In genomic region chr3:145963101-145964017, GRCm38 (mm10) we compare ENCODE assay signal across 8 mouse cellular contexts. TPM values are rescaled to one million over a fixed set of nuclear protein-coding genes. Genes with fewer than 3 reads are reported as not detected.
DNase-seq lines count a peak whose midpoint lies in the region; ATAC-seq and TF ChIP-seq lines count a peak whose summit lies in the region.

No protein-coding gene starts in this region.

- no peaks in the 10 kb centered on the region for H3K36me3 ChIP-seq in E14TG2a.4 (ENCODE audit: insufficient read depth, low read length)
- H3K36me3 ChIP-seq in embryonic facial prominence, embryonic 13.5 days = no peaks in the 10 kb centered on the region
- H3K36me3 ChIP-seq in hindbrain, postnatal 0 days (ENCODE audit: insufficient read depth, low read length) = no peaks in the 10 kb centered on the region
- no peaks in the 10 kb centered on the region for H3K36me3 ChIP-seq in liver, embryonic 15.5 days (replicated peaks)
- H3K36me3 ChIP-seq in neural tube, embryonic 11.5 days (ENCODE audit: control insufficient read depth, insufficient read depth, low read length) = no peaks in the 10 kb centered on the region

- 13% methylated on average over 31 of the region's 31 CpGs for WGBS in embryonic facial prominence, embryonic 13.5 days
- 21% methylated on average over 31 of the region's 31 CpGs for WGBS in hindbrain, postnatal 0 days
- WGBS in liver, embryonic 15.5 days (ENCODE audit: insufficient replicate concordance) = 16% methylated on average over 31 of the region's 31 CpGs
- 16% methylated on average over 31 of the region's 31 CpGs for WGBS in neural tube, embryonic 11.5 days

- intact Hi-C loops in left cerebral cortex, postnatal 36 days (cut with DNase I) = no loop called here

- H3K9ac ChIP-seq in embryonic facial prominence, embryonic 13.5 days = 0 out of 2 replicates have a peak overlapping the region, but pooled peaks have one; percentile 51
- H3K9ac ChIP-seq in hindbrain, postnatal 0 days (replicated peaks; ENCODE audit: low read length) = no peak overlapping the region
- no peak overlapping the region for H3K9ac ChIP-seq in liver, embryonic 15.5 days
- H3K9ac ChIP-seq in neural tube, embryonic 11.5 days (ENCODE audit: low read length) = no peak overlapping the region

- peak overlapping the region; percentile 52 for H3K4me2 ChIP-seq in embryonic facial prominence, embryonic 13.5 days
- H3K4me2 ChIP-seq in hindbrain, postnatal 0 days (ENCODE audit: low read depth, low read length) = peak overlapping the region; percentile 35
- H3K4me2 ChIP-seq in liver, embryonic 15.5 days = peak overlapping the region; percentile 43
- peak overlapping the region; percentile 25 for H3K4me2 ChIP-seq in neural tube, embryonic 11.5 days (ENCODE audit: low read depth)

- peak overlapping the region; percentile 56 for H3K4me3 ChIP-seq in E14TG2a.4 (replicated peaks; ENCODE audit: low read length)
- peak overlapping the region; percentile 15; the same call in 1 of the 2 replicates for H3K4me3 ChIP-seq in embryonic facial prominence, embryonic 13.5 days
- H3K4me3 ChIP-seq in hindbrain, postnatal 0 days (ENCODE audit: low read length) = no peak overlapping the region
- H3K4me3 ChIP-seq in liver, embryonic 15.5 days (replicated peaks) = peak overlapping the region; percentile 7; the same call in 1 of the 2 replicates
- no peak overlapping the region for H3K4me3 ChIP-seq in neural tube, embryonic 11.5 days (ENCODE audit: low read depth, low read length)

- no peak for DNase-seq in hindbrain, postnatal 0 days (ENCODE audit: low spot score)
- no peak for DNase-seq in neural tube, embryonic 11.5 days (ENCODE audit: low spot score)
- DNase-seq in left cerebral cortex, postnatal 36 days (ENCODE audit: low spot score in 2 of 2) = no peak
- no peak for DNase-seq in frontal cortex, postnatal 10 days (ENCODE audit: low spot score in 2 of 2)
- DNase-seq in layer of hippocampus, adult 18-20 months (ENCODE audit: low spot score in 2 of 2) = no peak

- TF ChIP-seq CTCF in E14TG2a.4 (conservative IDR thresholded peaks at IDR 0.05; ENCODE audit: low read length) = no peak
- no peak for TF ChIP-seq CTCF in hindbrain, postnatal 0 days (IDR thresholded peaks at IDR 0.05; ENCODE audit: low read depth)

- no peak for ATAC-seq in embryonic facial prominence, embryonic 13.5 days (ENCODE audit: insufficient number of reproducible peaks, insufficient read depth, low FRiP score, low TSS enrichment, low read depth)
- ATAC-seq in hindbrain, postnatal 0 days = no peak
- peak; percentile 20 for ATAC-seq in liver, embryonic 15.5 days (ENCODE audit: insufficient read depth)
- no peak for ATAC-seq in neural tube, embryonic 11.5 days (ENCODE audit: insufficient read depth, low FRiP score, low TSS enrichment)

- H3K27me3 ChIP-seq in E14TG2a.4 (ENCODE audit: insufficient read depth, low read length) = peaks cover 22% of the 10 kb centered on the region
- peaks cover 32% of the 10 kb centered on the region for H3K27me3 ChIP-seq in embryonic facial prominence, embryonic 13.5 days
- peaks cover 6% of the 10 kb centered on the region; the same call in 1 of the 2 replicates for H3K27me3 ChIP-seq in hindbrain, postnatal 0 days (ENCODE audit: insufficient read depth, low read length)
- H3K27me3 ChIP-seq in liver, embryonic 15.5 days = peaks cover 33% of the 10 kb centered on the region
- peaks cover 27% of the 10 kb centered on the region for H3K27me3 ChIP-seq in neural tube, embryonic 11.5 days (ENCODE audit: control insufficient read depth, insufficient read depth, low read length)

- H3K9me3 ChIP-seq in E14TG2a.4 (ENCODE audit: low read length) = peaks cover 3% of the 10 kb centered on the region; the same call in 1 of the 2 replicates
- 0 out of 2 replicates have a peak, but pooled peaks cover 3% of the 10 kb centered on the region for H3K9me3 ChIP-seq in embryonic facial prominence, embryonic 13.5 days
- no peaks in the 10 kb centered on the region for H3K9me3 ChIP-seq in hindbrain, postnatal 0 days (ENCODE audit: low read length)
- H3K9me3 ChIP-seq in liver, embryonic 15.5 days (replicated peaks) = no peaks in the 10 kb centered on the region
- no peaks in the 10 kb centered on the region for H3K9me3 ChIP-seq in neural tube, embryonic 11.5 days (ENCODE audit: control insufficient read depth, low read length)

- H3K4me1 ChIP-seq in E14TG2a.4 (replicated peaks; ENCODE audit: low read depth, low read length) = peaks cover 41% of the 10 kb centered on the region
- peaks cover 30% of the 10 kb centered on the region for H3K4me1 ChIP-seq in embryonic facial prominence, embryonic 13.5 days
- peaks cover 3% of the 10 kb centered on the region; the same call in 1 of the 2 replicates for H3K4me1 ChIP-seq in hindbrain, postnatal 0 days (ENCODE audit: insufficient read depth, low read length)
- H3K4me1 ChIP-seq in liver, embryonic 15.5 days (replicated peaks) = peaks cover 18% of the 10 kb centered on the region
- no peaks in the 10 kb centered on the region for H3K4me1 ChIP-seq in neural tube, embryonic 11.5 days (ENCODE audit: control insufficient read depth, insufficient read depth, low read length)

- H3K27ac ChIP-seq in embryonic facial prominence, embryonic 13.5 days = 0 out of 2 replicates have a peak overlapping the region, but pooled peaks have one; percentile 71
- no peak overlapping the region for H3K27ac ChIP-seq in hindbrain, postnatal 0 days
- peak overlapping the region; percentile 24; the same call in 1 of the 2 replicates for H3K27ac ChIP-seq in liver, embryonic 15.5 days (replicated peaks)
- H3K27ac ChIP-seq in neural tube, embryonic 11.5 days (ENCODE audit: low read depth, low read length) = no peak overlapping the region

RNA-seq across cellular contexts. Expression of gene Syde2, which starts 24.3 kb away (rescaled TPM):
- 1.8 and 2.1 TPM in 2 replicates for polyA plus RNA-seq in embryonic facial prominence, embryonic 13.5 days (2015; fragmentation: Nextera tagmentation; extraction: Ambion mirVana)
- 4.7 and 5.1 TPM in 2 replicates for total RNA-seq in hindbrain, postnatal 0 days (2014; rRNA removed)
- 0.47 and 0.61 TPM in 2 replicates for polyA plus RNA-seq in hindbrain, postnatal 0 days (2015; fragmentation: Nextera tagmentation; extraction: Ambion mirVana)
- 0.48 and 0.52 TPM in 2 replicates for polyA plus RNA-seq in liver, embryonic 15.5 days (2015; fragmentation: Nextera tagmentation; extraction: Ambion mirVana)
- polyA plus RNA-seq in neural tube, embryonic 11.5 days (2014; fragmentation: Nextera tagmentation; extraction: Ambion mirVana) = 1.1 and 1.3 TPM in 2 replicates
- 1 to 10 TPM; 3.1 to 3.5 TPM for total RNA-seq in left cerebral cortex, postnatal 36 days (2021)
- 1 to 10 TPM; 3.6 to 4.2 TPM for total RNA-seq in layer of hippocampus, adult 18-20 months (2021)

RNA-seq across cellular contexts. Expression of gene 2410004B18Rik, which starts 25.5 kb away (rescaled TPM):
- polyA plus RNA-seq in embryonic facial prominence, embryonic 13.5 days (2015; fragmentation: Nextera tagmentation; extraction: Ambion mirVana) = 50.7 and 61.1 TPM in 2 replicates
- 30.8 and 33.3 TPM in 2 replicates for total RNA-seq in hindbrain, postnatal 0 days (2014; rRNA removed)
- 69.5 and 75.0 TPM in 2 replicates for polyA plus RNA-seq in hindbrain, postnatal 0 days (2015; fragmentation: Nextera tagmentation; extraction: Ambion mirVana)
- polyA plus RNA-seq in liver, embryonic 15.5 days (2015; fragmentation: Nextera tagmentation; extraction: Ambion mirVana) = 14.0 and 14.6 TPM in 2 replicates
- 59.4 and 64.4 TPM in 2 replicates for polyA plus RNA-seq in neural tube, embryonic 11.5 days (2014; fragmentation: Nextera tagmentation; extraction: Ambion mirVana)
- 10 to 100 TPM; 36.8 to 44.5 TPM for total RNA-seq in left cerebral cortex, postnatal 36 days (2021)
- 10 to 100 TPM; 37.1 to 38.2 TPM for total RNA-seq in layer of hippocampus, adult 18-20 months (2021)

RNA-seq across cellular contexts. Expression of gene Bcl10, which starts 40.8 kb away (rescaled TPM):
- polyA plus RNA-seq in embryonic facial prominence, embryonic 13.5 days (2015; fragmentation: Nextera tagmentation; extraction: Ambion mirVana) = 47.0 and 50.4 TPM in 2 replicates
- total RNA-seq in hindbrain, postnatal 0 days (2014; rRNA removed) = 25.9 and 32.8 TPM in 2 replicates
- polyA plus RNA-seq in hindbrain, postnatal 0 days (2015; fragmentation: Nextera tagmentation; extraction: Ambion mirVana) = 36.4 and 37.5 TPM in 2 replicates
- polyA plus RNA-seq in liver, embryonic 15.5 days (2015; fragmentation: Nextera tagmentation; extraction: Ambion mirVana) = 18.3 and 18.6 TPM in 2 replicates
- polyA plus RNA-seq in neural tube, embryonic 11.5 days (2014; fragmentation: Nextera tagmentation; extraction: Ambion mirVana) = 55.4 and 56.4 TPM in 2 replicates
- total RNA-seq in left cerebral cortex, postnatal 36 days (2021) = 10 to 100 TPM; 12.1 to 14.8 TPM
- 10 to 100 TPM; 13.0 to 13.7 TPM for total RNA-seq in layer of hippocampus, adult 18-20 months (2021)

Comparison
In these comparisons a context has a peak if more than half of its experiments do, and no peak if none do; other contexts are left out.
1. H3K4me3 ChIP-seq: peak in E14TG2a.4 (single experiment), embryonic facial prominence, embryonic 13.5 days (single experiment) and liver, embryonic 15.5 days (single experiment); none in hindbrain, postnatal 0 days (single experiment) and neural tube, embryonic 11.5 days (single experiment).
2. H3K27ac ChIP-seq: peak in embryonic facial prominence, embryonic 13.5 days (single experiment) and liver, embryonic 15.5 days (single experiment); none in hindbrain, postnatal 0 days (single experiment) and neural tube, embryonic 11.5 days (single experiment).
3. Peak in every context shown above with its lines, with median percentiles within 50 percentile points of each other: H3K4me2 ChIP-seq.